Mouse (Mus musculus): ENCODE results near the gene Tead3. TPM values are rescaled to one million over a fixed set of nuclear protein-coding genes. Genes with fewer than 3 reads are reported as not detected.

The Tead3 gene
- polyA plus RNA-seq, 1 experiment: not detected

- no peaks in the 10 kb centered on the region for H3K4me1 ChIP-seq (ENCODE audit: control insufficient read depth, insufficient read depth, low read length)
- H3K4me3 ChIP-seq (ENCODE audit: insufficient read depth, low read length): no peak overlapping the region
- H3K27ac ChIP-seq (ENCODE audit: insufficient read depth, low read depth, low read length): no peak overlapping the region
- no peak for TF ChIP-seq CTCF (IDR thresholded peaks at IDR 0.05; ENCODE audit: low read depth, low read length)
- no peak for TF ChIP-seq POLR2A (IDR thresholded peaks at IDR 0.05; ENCODE audit: borderline replicate concordance, low read depth, low read length)
These were observed 3.3 kb downstream of the Tead3 start for GRCm38 (mm10) chr17:28347327-28347726.

DNA sequence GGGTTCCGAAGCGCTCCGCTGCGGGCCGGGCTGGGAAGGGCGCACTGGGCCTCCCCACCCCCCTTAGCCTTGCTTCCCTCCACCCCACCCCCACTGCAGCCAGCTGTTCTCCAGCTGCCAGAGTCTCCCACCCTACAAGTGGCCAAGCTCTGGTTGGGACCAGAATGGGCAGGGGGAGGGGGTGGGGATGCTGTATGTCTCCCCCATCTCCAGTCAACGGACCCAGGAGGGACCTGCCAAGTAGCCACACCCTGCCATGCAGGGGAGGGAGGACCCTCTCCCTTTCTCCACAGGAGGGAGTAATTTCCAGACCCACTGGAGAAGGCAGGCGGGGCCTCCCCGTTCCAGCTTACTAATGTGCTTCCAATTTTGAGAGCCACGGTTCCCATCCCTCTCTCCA lies 4.7 kb downstream of the Tead3 start:
- Histone ChIP-seq H3K4me3 (ENCODE audit: insufficient read depth, low read length) (no peak overlapping the region), H3K4me1 (ENCODE audit: control insufficient read depth, insufficient read depth, low read length) (no peaks in the 10 kb centered on the region), H3K27ac (ENCODE audit: insufficient read depth, low read depth, low read length) (no peak overlapping the region)
- TF ChIP-seq CTCF (IDR thresholded peaks at IDR 0.05; ENCODE audit: low read depth, low read length): no peak
- TF ChIP-seq POLR2A (IDR thresholded peaks at IDR 0.05; ENCODE audit: borderline replicate concordance, low read depth, low read length): no peak

DNA sequence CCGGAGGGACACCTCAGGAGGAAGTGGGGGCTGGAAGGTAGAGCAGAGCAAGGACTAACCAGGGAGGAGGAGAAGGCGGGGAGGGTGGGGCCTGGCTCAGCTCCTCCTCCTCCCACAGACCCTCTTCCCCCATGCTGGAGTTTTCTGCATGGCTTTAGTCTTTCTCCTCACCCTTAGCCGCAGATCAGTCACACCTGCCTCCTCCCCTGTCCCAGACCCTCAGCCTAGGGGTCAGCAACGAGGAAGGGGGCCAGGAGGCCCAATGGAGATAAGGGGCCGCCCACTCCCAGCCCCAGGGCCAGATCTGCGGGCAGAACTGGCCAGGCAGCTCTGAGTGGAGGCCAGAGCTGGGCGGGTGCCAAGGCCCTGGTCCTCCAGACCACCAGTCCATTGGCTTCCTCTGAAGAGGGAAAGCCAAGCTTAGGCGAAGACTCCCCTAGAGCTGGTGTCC lies 5.3 kb downstream of the Tead3 start:
- TF ChIP-seq CTCF (IDR thresholded peaks at IDR 0.05; ENCODE audit: low read depth, low read length) (no peak), POLR2A (IDR thresholded peaks at IDR 0.05; ENCODE audit: borderline replicate concordance, low read depth, low read length) (no peak)
- H3K27ac ChIP-seq (ENCODE audit: insufficient read depth, low read depth, low read length): no peak overlapping the region
- H3K4me3 ChIP-seq (ENCODE audit: insufficient read depth, low read length): no peak overlapping the region
- no peaks in the 10 kb centered on the region for H3K4me1 ChIP-seq (ENCODE audit: control insufficient read depth, insufficient read depth, low read length)

GRCm38 (mm10) chr17:28344670-28345069 lies 5.9 kb downstream of the Tead3 start:
- TF ChIP-seq CTCF (IDR thresholded peaks at IDR 0.05; ENCODE audit: low read depth, low read length) (no peak), POLR2A (IDR thresholded peaks at IDR 0.05; ENCODE audit: borderline replicate concordance, low read depth, low read length) (no peak)
- no peak overlapping the region for H3K27ac ChIP-seq (ENCODE audit: insufficient read depth, low read depth, low read length)

GRCm38 (mm10) chr17:28344050-28344607 lies 6.5 kb downstream of the Tead3 start:
- Histone ChIP-seq H3K27ac (ENCODE audit: insufficient read depth, low read depth, low read length) (no peak overlapping the region), H3K4me1 (ENCODE audit: control insufficient read depth, insufficient read depth, low read length) (no peaks in the 10 kb centered on the region)
- TF ChIP-seq POLR2A (IDR thresholded peaks at IDR 0.05; ENCODE audit: borderline replicate concordance, low read depth, low read length) (no peak), CTCF (IDR thresholded peaks at IDR 0.05; ENCODE audit: low read depth, low read length) (no peak)

More at GRCm38 (mm10) chr17:28344670-28345069, 5.9 kb downstream of the Tead3 start:
- Histone ChIP-seq H3K4me3 (ENCODE audit: insufficient read depth, low read length) (no peak overlapping the region), H3K4me1 (ENCODE audit: control insufficient read depth, insufficient read depth, low read length) (no peaks in the 10 kb centered on the region)

GRCm38 (mm10) chr17:28341091-28341490 lies 9.5 kb downstream of the Tead3 start:
- TF ChIP-seq CTCF (IDR thresholded peaks at IDR 0.05; ENCODE audit: low read depth, low read length) (no peak), POLR2A (IDR thresholded peaks at IDR 0.05; ENCODE audit: borderline replicate concordance, low read depth, low read length) (no peak)
- H3K27ac ChIP-seq (ENCODE audit: insufficient read depth, low read depth, low read length): no peak overlapping the region
- H3K4me3 ChIP-seq (ENCODE audit: insufficient read depth, low read length): no peak overlapping the region
- H3K4me1 ChIP-seq (ENCODE audit: control insufficient read depth, insufficient read depth, low read length): no peaks in the 10 kb centered on the region

More at GRCm38 (mm10) chr17:28344050-28344607, 6.5 kb downstream of the Tead3 start:
- H3K4me3 ChIP-seq (ENCODE audit: insufficient read depth, low read length): no peak overlapping the region

GRCm38 (mm10) chr17:28340578-28340977 lies 10.0 kb downstream of the Tead3 start:
- no peak overlapping the region for H3K27ac ChIP-seq (ENCODE audit: insufficient read depth, low read depth, low read length)
- H3K4me1 ChIP-seq (ENCODE audit: control insufficient read depth, insufficient read depth, low read length): no peaks in the 10 kb centered on the region
- H3K4me3 ChIP-seq (ENCODE audit: insufficient read depth, low read length): no peak overlapping the region
- no peak for TF ChIP-seq CTCF (IDR thresholded peaks at IDR 0.05; ENCODE audit: low read depth, low read length)
- no peak for TF ChIP-seq POLR2A (IDR thresholded peaks at IDR 0.05; ENCODE audit: borderline replicate concordance, low read depth, low read length)

DNA sequence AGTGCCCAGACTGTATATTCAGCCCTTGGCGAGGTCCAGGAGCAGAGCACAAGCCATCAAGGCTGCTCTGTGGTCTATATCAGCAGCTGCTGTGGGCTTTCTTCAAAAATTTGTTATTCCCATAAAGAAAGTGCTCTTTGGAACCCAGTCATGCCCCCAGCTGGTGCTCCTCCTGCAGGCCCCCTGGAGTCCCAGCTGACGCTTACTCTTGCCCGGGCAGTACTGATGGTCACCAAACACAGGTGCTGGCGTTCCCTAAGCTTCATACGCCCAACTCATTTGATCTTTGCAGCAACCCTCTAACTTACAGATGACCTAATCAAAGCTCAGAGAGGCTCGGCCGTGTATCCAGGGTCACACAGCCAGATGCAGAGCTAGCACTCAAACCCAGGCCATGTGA lies 13.1 kb downstream of the Tead3 start:
- TF ChIP-seq CTCF (IDR thresholded peaks at IDR 0.05; ENCODE audit: low read depth, low read length): no peak
- TF ChIP-seq POLR2A (IDR thresholded peaks at IDR 0.05; ENCODE audit: borderline replicate concordance, low read depth, low read length): no peak
- no peak overlapping the region for H3K4me3 ChIP-seq (ENCODE audit: insufficient read depth, low read length)
- H3K27ac ChIP-seq (ENCODE audit: insufficient read depth, low read depth, low read length): no peak overlapping the region
- H3K4me1 ChIP-seq (ENCODE audit: control insufficient read depth, insufficient read depth, low read length): no peaks in the 10 kb centered on the region

DNA sequence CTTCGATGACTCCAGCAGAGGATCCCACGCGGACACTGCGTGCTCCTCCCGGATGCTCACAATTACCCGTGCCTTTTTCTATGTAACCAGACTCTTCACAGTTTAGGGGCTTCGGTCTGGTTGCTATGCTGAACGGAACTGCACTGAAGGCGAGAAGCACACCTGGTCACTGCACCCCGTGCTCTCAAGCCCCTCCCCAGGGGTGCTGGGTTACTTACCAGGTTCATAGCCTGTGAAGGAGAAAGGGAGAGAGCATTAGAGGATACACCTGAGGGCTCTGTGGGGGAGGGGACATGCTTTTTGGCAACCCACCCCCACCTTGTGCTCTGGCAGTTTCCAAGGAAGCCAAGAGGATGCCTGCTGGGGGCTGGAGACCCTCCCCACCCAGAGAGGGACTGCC lies 15.3 kb downstream of the Tead3 start:
- Histone ChIP-seq H3K4me3 (ENCODE audit: insufficient read depth, low read length) (no peak overlapping the region), H3K4me1 (ENCODE audit: control insufficient read depth, insufficient read depth, low read length) (no peaks in the 10 kb centered on the region), H3K27ac (ENCODE audit: insufficient read depth, low read depth, low read length) (no peak overlapping the region)
- no peak for TF ChIP-seq CTCF (IDR thresholded peaks at IDR 0.05; ENCODE audit: low read depth, low read length)
- no peak for TF ChIP-seq POLR2A (IDR thresholded peaks at IDR 0.05; ENCODE audit: borderline replicate concordance, low read depth, low read length)

DNA sequence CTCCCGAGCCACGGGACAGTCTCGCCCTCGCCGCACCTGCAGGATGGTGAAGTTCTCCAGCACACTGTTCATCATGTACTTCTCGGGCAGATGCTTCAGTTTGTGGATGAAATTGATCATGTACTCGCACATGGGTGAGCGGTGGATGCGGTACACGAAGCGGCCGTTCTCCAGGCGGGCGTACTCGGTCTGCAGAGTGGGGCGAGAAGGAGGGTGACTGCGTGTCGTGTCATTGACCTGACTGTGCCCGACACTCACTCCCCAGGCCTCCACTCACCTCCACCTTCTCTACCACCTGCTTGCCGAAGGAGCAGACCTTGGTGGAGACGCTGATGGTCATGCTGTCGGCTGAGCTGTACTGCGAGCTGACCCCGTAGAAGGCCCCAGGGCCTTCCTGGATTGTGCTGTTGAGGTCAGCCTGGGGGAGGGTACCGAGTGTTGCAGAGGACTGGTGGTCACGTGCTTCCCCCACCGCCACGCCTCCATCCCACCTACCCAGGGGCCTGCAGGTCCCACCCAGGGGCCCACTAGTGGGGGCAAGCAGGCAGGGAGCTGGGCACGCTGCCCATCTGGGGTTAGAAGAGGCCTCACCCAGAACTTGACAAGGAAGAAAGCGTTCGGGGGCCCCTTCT lies 17.6 kb downstream of the Tead3 start:
- Histone ChIP-seq H3K4me1 (ENCODE audit: control insufficient read depth, insufficient read depth, low read length) (no peaks in the 10 kb centered on the region), H3K4me3 (ENCODE audit: insufficient read depth, low read length) (no peak overlapping the region), H3K27ac (ENCODE audit: insufficient read depth, low read depth, low read length) (no peak overlapping the region)
- TF ChIP-seq CTCF (IDR thresholded peaks at IDR 0.05; ENCODE audit: low read depth, low read length): no peak
- TF ChIP-seq POLR2A (IDR thresholded peaks at IDR 0.05; ENCODE audit: borderline replicate concordance, low read depth, low read length): no peak

All from bone marrow macrophage, adult 2 months (primary cell).